Comparison of ENCODE assay signal across 8 mouse cellular contexts in genomic region chr12:75283226-75283625, GRCm38 (mm10). TPM values are rescaled to one million over a fixed set of nuclear protein-coding genes. Genes with fewer than 3 reads are reported as not detected.
DNase-seq lines count a peak whose midpoint lies in the region.

No protein-coding gene starts in this region.

- DNase-seq in kidney, adult 9 months, result peak; percentile 3
- DNase-seq in kidney, postnatal 25 days, result no peak
- peak; percentile 45 for DNase-seq in fibroblast of lung, adult 2 months (ENCODE audit: low read depth)
- peak; percentile 39 to 40 for DNase-seq in lung, postnatal 4 days
- DNase-seq in thymus, postnatal 25 days, result peak; percentile 65
- DNase-seq in embryo, embryonic 10.5 days (ENCODE audit: low spot score), result no peak
- no peak for DNase-seq in urinary bladder, adult 2 months (ENCODE audit: low spot score)
- no peak for DNase-seq in left cerebral cortex, adult 18-20 months (ENCODE audit: low spot score in 2 of 2)

RNA-seq across cellular contexts. Expression of gene Rhoj, which starts 24.9 kb away (rescaled TPM):
- 109 and 121 TPM in 2 replicates for polyA plus RNA-seq in urinary bladder, adult 2 months (2012; rRNA removed)
- 1 to 10 TPM; 3.3 to 3.7 TPM for total RNA-seq in left cerebral cortex, adult 18-20 months (2021)

Comparison
In these comparisons a context has a peak if more than half of its experiments do, and no peak if none do; other contexts are left out.
1. DNase-seq: peak in kidney, adult 9 months (single experiment), fibroblast of lung, adult 2 months (single experiment), lung, postnatal 4 days (2 of 2) and thymus, postnatal 25 days (single experiment); none in kidney, postnatal 25 days (0 of 2), embryo, embryonic 10.5 days (single experiment), urinary bladder, adult 2 months (single experiment) and left cerebral cortex, adult 18-20 months (0 of 2).